ENCODE assay signal across 8 mouse cellular contexts in genomic region chr12:35534114-35534753, GRCm38 (mm10). TPM values are rescaled to one million over a fixed set of nuclear protein-coding genes. Genes with fewer than 3 reads are reported as not detected.
A peak's percentile ranks its signal among the peaks of the same experiment; 100 is the strongest.
DNase-seq lines count a peak whose midpoint lies in the region; ATAC-seq and TF ChIP-seq lines count a peak whose summit lies in the region.

No protein-coding gene starts in this region.

- peaks cover 2% of the 10 kb centered on the region; the same call in 1 of the 2 replicates for H3K4me1 ChIP-seq in spleen, adult 2 months (ENCODE audit: control insufficient read depth, insufficient read depth, insufficient read length)
- H3K4me1 ChIP-seq in embryonic facial prominence, embryonic 10.5 days = peaks cover 15% of the 10 kb centered on the region
- peaks cover 8% of the 10 kb centered on the region; the same call in 1 of the 2 replicates for H3K4me1 ChIP-seq in liver, postnatal 0 days (ENCODE audit: insufficient read depth)
- H3K4me1 ChIP-seq in neural tube, embryonic 11.5 days (ENCODE audit: control insufficient read depth, insufficient read depth, low read length) = peaks cover 6% of the 10 kb centered on the region; the same call in 1 of the 2 replicates

- peak overlapping the region; percentile 75 for H3K4me3 ChIP-seq in spleen, adult 2 months (ENCODE audit: extremely low read depth, insufficient read depth, insufficient read length)
- H3K4me3 ChIP-seq in embryonic facial prominence, embryonic 10.5 days = peak overlapping the region; percentile 83
- peak overlapping the region; percentile 82 for H3K4me3 ChIP-seq in liver, postnatal 0 days (ENCODE audit: low read depth, low read length)
- peak overlapping the region; percentile 74 for H3K4me3 ChIP-seq in neural tube, embryonic 11.5 days (ENCODE audit: low read depth, low read length)

- H3K9ac ChIP-seq in liver, postnatal 0 days (replicated peaks) = peak overlapping the region; percentile 72
- peak overlapping the region; percentile 47 for H3K9ac ChIP-seq in neural tube, embryonic 11.5 days (ENCODE audit: low read length)

- H3K9me3 ChIP-seq in embryonic facial prominence, embryonic 10.5 days = no peaks in the 10 kb centered on the region
- no peaks in the 10 kb centered on the region for H3K9me3 ChIP-seq in liver, postnatal 0 days (ENCODE audit: low read length)
- no peaks in the 10 kb centered on the region for H3K9me3 ChIP-seq in neural tube, embryonic 11.5 days (ENCODE audit: control insufficient read depth, low read length)

- no peak for TF ChIP-seq POLR2A in spleen, adult 2 months (IDR thresholded peaks at IDR 0.05; ENCODE audit: low read depth, low read length)

- TF ChIP-seq CTCF in spleen, adult 2 months (IDR thresholded peaks at IDR 0.05; ENCODE audit: extremely low read depth, insufficient read depth, insufficient read length, insufficient replicate concordance) = no peak
- 0 out of 2 replicates have a peak, but pooled peaks have one; percentile 5 for TF ChIP-seq CTCF in liver, postnatal 0 days (IDR thresholded peaks at IDR 0.05; ENCODE audit: low read depth)

- no peaks in the 10 kb centered on the region; the same call in 1 of the 2 replicates for H3K27me3 ChIP-seq in spleen, adult 2 months (ENCODE audit: control insufficient read depth, insufficient read depth, low read length)
- H3K27me3 ChIP-seq in embryonic facial prominence, embryonic 10.5 days (replicated peaks; ENCODE audit: low read depth, poor library complexity, severe bottlenecking) = peaks cover 25% of the 10 kb centered on the region
- H3K27me3 ChIP-seq in liver, postnatal 0 days (ENCODE audit: insufficient read depth, low read length) = no peaks in the 10 kb centered on the region
- 0 out of 2 replicates have a peak, but pooled peaks cover 4% of the 10 kb centered on the region for H3K27me3 ChIP-seq in neural tube, embryonic 11.5 days (ENCODE audit: control insufficient read depth, insufficient read depth, low read length)

- peak overlapping the region; percentile 63 for H3K27ac ChIP-seq in spleen, adult 2 months (ENCODE audit: insufficient read depth, low read length)
- H3K27ac ChIP-seq in embryonic facial prominence, embryonic 10.5 days (replicated peaks) = peak overlapping the region; percentile 76
- peak overlapping the region; percentile 88 for H3K27ac ChIP-seq in liver, postnatal 0 days (ENCODE audit: low read depth)
- no peak overlapping the region for H3K27ac ChIP-seq in neural tube, embryonic 11.5 days (ENCODE audit: low read depth, low read length)

- no peaks in the 10 kb centered on the region for H3K36me3 ChIP-seq in spleen, adult 2 months (ENCODE audit: control insufficient read depth, insufficient read depth, low read length)
- no peaks in the 10 kb centered on the region for H3K36me3 ChIP-seq in embryonic facial prominence, embryonic 10.5 days (replicated peaks)
- no peaks in the 10 kb centered on the region; the same call in 1 of the 2 replicates for H3K36me3 ChIP-seq in liver, postnatal 0 days (replicated peaks; ENCODE audit: insufficient read depth, low read length)
- H3K36me3 ChIP-seq in neural tube, embryonic 11.5 days (ENCODE audit: control insufficient read depth, insufficient read depth, low read length) = no peaks in the 10 kb centered on the region

- H3K4me2 ChIP-seq in liver, postnatal 0 days (ENCODE audit: low read depth, low read length) = peak overlapping the region; percentile 91
- peak overlapping the region; percentile 100 for H3K4me2 ChIP-seq in neural tube, embryonic 11.5 days (ENCODE audit: low read depth)

- TF ChIP-seq EP300 in liver, postnatal 0 days (IDR thresholded peaks at IDR 0.05; ENCODE audit: low read depth) = no peak

- intact Hi-C loops in heart, postnatal 10 days (cut with DNase I) = loop anchor here (5.0 kb wide), 1 partner anchor 222 kb away; no protein-coding TSS in a partner anchor

- peak in 1 of 2 experiments; percentile 20 for DNase-seq in spleen, adult 2 months (ENCODE audit: low read depth in 1 of 2, low spot score in 2 of 2)
- no peak for DNase-seq in spleen, adult 12 weeks (ENCODE audit: low spot score)
- peak; percentile 47 for DNase-seq in embryonic facial prominence, embryonic 10.5 days (ENCODE audit: low spot score)
- peak; percentile 25 for DNase-seq in heart, postnatal 10 days
- peak; percentile 57 to 75 for DNase-seq in kidney, postnatal 4 days
- DNase-seq in liver, postnatal 0 days = peak; percentile 20
- peak; percentile 37 for DNase-seq in neural tube, embryonic 11.5 days (ENCODE audit: low spot score)
- DNase-seq in thymus, postnatal 36 days = peak; percentile 49 to 64

- under 1% methylated on average over 46 of the region's 49 CpGs for WGBS in spleen, adult 2 months
- under 1% methylated on average over 49 of the region's 49 CpGs for WGBS in embryonic facial prominence, embryonic 10.5 days
- under 1% methylated on average over 49 of the region's 49 CpGs for WGBS in liver, postnatal 0 days (ENCODE audit: insufficient replicate concordance)
- 2% methylated on average over 47 of the region's 49 CpGs for WGBS in neural tube, embryonic 11.5 days

- ATAC-seq in liver, postnatal 0 days = peak; percentile 20
- peak; percentile 64 for ATAC-seq in neural tube, embryonic 11.5 days (ENCODE audit: insufficient read depth, low FRiP score, low TSS enrichment)

RNA-seq across cellular contexts. Expression of gene Ahr, which starts 0.6 kb away (rescaled TPM):
- polyA plus RNA-seq in spleen, adult 2 months (2012; rRNA removed) = 4.3 and 5.5 TPM in 2 replicates
- polyA plus RNA-seq in embryonic facial prominence, embryonic 10.5 days (2016; fragmentation: Nextera tagmentation; extraction: Ambion mirVana) = 1.6 and 1.8 TPM in 2 replicates
- total RNA-seq in heart, postnatal 10 days (2021) = 1 to 10 TPM; 6.0 to 7.1 TPM
- polyA plus RNA-seq in liver, postnatal 0 days (2015; fragmentation: Nextera tagmentation; extraction: Ambion mirVana) = 3.6 and 6.2 TPM in 2 replicates
- 3.3 and 4.9 TPM in 2 replicates for polyA plus RNA-seq in neural tube, embryonic 11.5 days (2014; fragmentation: Nextera tagmentation; extraction: Ambion mirVana)
